Mouse (Mus musculus) myocyte (in vitro differentiated cells): Measurements from ENCODE around the gene Dnah2. TPM values are rescaled to one million over a fixed set of nuclear protein-coding genes. Genes with fewer than 3 reads are reported as not detected.
A peak's percentile ranks its signal among the peaks of the same experiment; 100 is the strongest.

Source experiments
- H3K27me3 ChIP-seq: one replicate; pipeline ENCODE4 v1.6.1; 2011; ENCODE audit not compliant: control insufficient read depth, insufficient read depth, insufficient read length
- H3K36me3 ChIP-seq: one replicate; pipeline ENCODE4 v1.6.1; 2011; ENCODE audit not compliant: control insufficient read depth, insufficient read depth
- H3K4me2 ChIP-seq: one replicate; pipeline ENCODE4 v1.6.1; 2011; ENCODE audit warnings: low read depth, control low read depth
- H3K4me3 ChIP-seq: one replicate; pipeline ENCODE4 v1.5.1; 2011; ENCODE audit warnings: mild to moderate bottlenecking, control low read depth, moderate library complexity
- H3K79me2 ChIP-seq: one replicate; pipeline ENCODE4 v1.6.1; 2011; ENCODE audit not compliant: control insufficient read depth, insufficient read depth
- H3ac ChIP-seq: one replicate; pipeline ENCODE4 v1.6.1; 2011; ENCODE audit not compliant: control insufficient read depth, insufficient read length
- CEBPB ChIP-seq: IDR thresholded peaks from 2 replicates; pipeline ENCODE4 v1.6.1; 2011; ENCODE audit warnings: mild to moderate bottlenecking, moderate library complexity; ENCODE audit not compliant: poor library complexity, insufficient read depth, severe bottlenecking
- E2F4 ChIP-seq: IDR thresholded peaks from one replicate; pipeline ENCODE4 v1.6.1; 2011; ENCODE audit warnings: mild to moderate bottlenecking, control low read depth, moderate library complexity; ENCODE audit not compliant: insufficient read depth
- MAX ChIP-seq: IDR thresholded peaks from one replicate; pipeline ENCODE4 v1.6.1; 2011; ENCODE audit warnings: low read depth, mild to moderate bottlenecking, control low read depth
- MYOD1 ChIP-seq, 3 experiments: IDR thresholded peaks; one replicate each; pipeline ENCODE4 v1.6.1; 2011; ENCODE audit warnings: control low read depth in 2 of 3, low read depth in 2 of 3, mild to moderate bottlenecking in 2 of 3, moderate library complexity in 1 of 3; ENCODE audit not compliant: insufficient read length in 2 of 3, control insufficient read depth in 1 of 3
- MYOG ChIP-seq, 3 experiments: IDR thresholded peaks; one replicate each; pipeline ENCODE4 v1.6.1; 2011; ENCODE audit warnings: control low read depth in 2 of 3, low read depth in 2 of 3, mild to moderate bottlenecking in 2 of 3; ENCODE audit not compliant: insufficient read length in 2 of 3, control insufficient read depth in 1 of 3, insufficient read depth in 1 of 3
- POLR2A ChIP-seq: IDR thresholded peaks from one replicate; pipeline ENCODE4 v1.6.1; 2011; ENCODE audit warnings: low read depth, mild to moderate bottlenecking, control low read depth, moderate library complexity; ENCODE audit not compliant: insufficient read length
- POLR2AphosphoS2 ChIP-seq: IDR thresholded peaks from one replicate; pipeline ENCODE4 v1.6.1; 2011; ENCODE audit warnings: low read depth, control low read depth; ENCODE audit not compliant: insufficient read length
- REST ChIP-seq: IDR thresholded peaks from one replicate; pipeline ENCODE4 v1.6.1; 2011; ENCODE audit warnings: mild to moderate bottlenecking, control low read depth, moderate library complexity; ENCODE audit not compliant: insufficient read depth, insufficient read length
- SRF ChIP-seq: IDR thresholded peaks from one replicate; pipeline ENCODE4 v1.6.1; 2011; ENCODE audit warnings: low read depth; ENCODE audit not compliant: control insufficient read depth, insufficient read length
- TCF12 ChIP-seq: IDR thresholded peaks from one replicate; pipeline ENCODE4 v1.6.1; 2011; ENCODE audit warnings: mild to moderate bottlenecking, control low read depth; ENCODE audit not compliant: poor library complexity, insufficient read depth, severe bottlenecking
- TCF3 ChIP-seq: IDR thresholded peaks from one replicate; pipeline ENCODE4 v1.6.1; 2011; ENCODE audit warnings: low read depth, control low read depth; ENCODE audit not compliant: insufficient read length
- USF1 ChIP-seq: IDR thresholded peaks from one replicate; pipeline ENCODE4 v1.6.1; 2011; ENCODE audit warnings: low read depth, mild to moderate bottlenecking, control low read depth, moderate library complexity
- polyA plus RNA-seq: library from polyadenylated mRNA; unstranded; fragments of >200 nt; fragmentation: generic; extraction: Trizol; gene quantifications from one replicate; pipeline ENCODE4 v1.2.1, GENCODE M21; 2012; ENCODE audit warnings: missing spikeins

Gene Dnah2
- polyA plus RNA-seq, 1 experiment, result 0.24 TPM

DNA sequence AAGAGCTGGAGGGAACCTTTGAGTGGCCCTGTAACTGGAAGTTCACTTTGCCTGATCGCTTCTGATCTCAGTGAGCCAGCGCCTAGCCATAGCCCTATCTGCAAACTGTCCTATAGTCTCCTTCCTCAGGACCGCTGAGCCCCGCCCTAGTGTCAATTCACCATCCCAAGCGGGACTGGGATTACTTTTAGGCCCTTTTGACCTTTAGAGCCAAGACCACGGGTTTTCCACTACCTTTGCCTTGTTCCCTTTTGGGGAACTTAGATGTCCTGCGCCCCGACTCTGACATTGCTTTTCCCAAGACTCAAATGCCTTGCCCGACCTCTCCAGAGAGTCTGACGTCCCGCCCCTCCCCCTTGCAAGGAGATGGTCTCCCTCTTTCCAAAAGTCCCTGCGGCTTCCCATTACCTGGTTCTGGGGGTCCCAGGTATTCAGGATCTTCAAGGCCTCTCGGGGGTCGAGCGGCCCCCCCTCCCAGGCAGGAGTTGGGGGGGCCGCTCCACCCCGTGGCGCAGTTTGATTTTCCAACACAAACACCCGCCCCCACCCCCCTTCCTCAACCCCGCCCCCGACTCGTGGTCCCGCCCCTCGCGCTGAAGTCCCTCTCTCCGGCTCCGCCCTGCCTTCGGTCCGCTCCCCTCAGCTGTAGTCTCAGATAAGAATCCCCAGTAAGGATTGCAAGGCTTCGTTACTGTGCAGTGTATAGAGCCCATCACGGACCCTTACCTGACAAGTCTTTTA lies 128.9 kb downstream of the Dnah2 start:
- H3K36me3 ChIP-seq, result no peaks in the 10 kb centered on the region
- no peaks in the 10 kb centered on the region for H3K79me2 ChIP-seq
- no peak overlapping the region for H3ac ChIP-seq
- H3K27me3 ChIP-seq, result peaks cover 17% of the 10 kb centered on the region
- H3K4me2 ChIP-seq, result peak overlapping the region; percentile 99
- TF ChIP-seq POLR2AphosphoS2 (peak; percentile 61), CEBPB (no peak)
- H3K4me3 ChIP-seq, result peak overlapping the region; percentile 100

GRCm38 (mm10) chr11:69419443-69419812 lies 129.5 kb downstream of the Dnah2 start:
- H3ac ChIP-seq, result no peak overlapping the region
- peaks cover under 1% of the 10 kb centered on the region for H3K79me2 ChIP-seq
- H3K36me3 ChIP-seq, result no peaks in the 10 kb centered on the region
- peaks cover 17% of the 10 kb centered on the region for H3K27me3 ChIP-seq
- peak overlapping the region; percentile 100 for H3K4me3 ChIP-seq
- H3K4me2 ChIP-seq, result peak overlapping the region; percentile 99
- TF ChIP-seq TCF3 (no peak), REST (no peak), POLR2AphosphoS2 (peak; percentile 78), USF1 (no peak)

GRCm38 (mm10) chr11:69418481-69419442 lies 130.1 kb downstream of the Dnah2 start:
- peaks cover 7% of the 10 kb centered on the region for H3K79me2 ChIP-seq
- no peak for TF ChIP-seq REST
- TF ChIP-seq SRF, result no peak
- peak; percentile 96 for TF ChIP-seq POLR2AphosphoS2
- TF ChIP-seq TCF12, result no peak
- peak in 1 of 3 experiments; percentile 2 for TF ChIP-seq MYOG (IDR thresholded peaks at IDR 0.05; ENCODE audit: control insufficient read depth in 1 of 3, insufficient read depth in 1 of 3, insufficient read length in 2 of 3, low read depth in 2 of 3)
- TF ChIP-seq USF1, result peak; percentile 9
- no peak for TF ChIP-seq MAX
- TF ChIP-seq CEBPB, result no peak
- peak; percentile 48 for TF ChIP-seq TCF3
- peak in 1 of 3 experiments; percentile 54 for TF ChIP-seq MYOD1 (IDR thresholded peaks at IDR 0.05; ENCODE audit: control insufficient read depth in 1 of 3, insufficient read length in 2 of 3, low read depth in 2 of 3)
- peak; percentile 76 for TF ChIP-seq POLR2A
- TF ChIP-seq E2F4, result no peak
- peak overlapping the region; percentile 3 for H3ac ChIP-seq
- no peaks in the 10 kb centered on the region for H3K36me3 ChIP-seq
- peaks cover 11% of the 10 kb centered on the region for H3K27me3 ChIP-seq
- peak overlapping the region; percentile 99 for H3K4me2 ChIP-seq
- H3K4me3 ChIP-seq, result peak overlapping the region; percentile 100

DNA sequence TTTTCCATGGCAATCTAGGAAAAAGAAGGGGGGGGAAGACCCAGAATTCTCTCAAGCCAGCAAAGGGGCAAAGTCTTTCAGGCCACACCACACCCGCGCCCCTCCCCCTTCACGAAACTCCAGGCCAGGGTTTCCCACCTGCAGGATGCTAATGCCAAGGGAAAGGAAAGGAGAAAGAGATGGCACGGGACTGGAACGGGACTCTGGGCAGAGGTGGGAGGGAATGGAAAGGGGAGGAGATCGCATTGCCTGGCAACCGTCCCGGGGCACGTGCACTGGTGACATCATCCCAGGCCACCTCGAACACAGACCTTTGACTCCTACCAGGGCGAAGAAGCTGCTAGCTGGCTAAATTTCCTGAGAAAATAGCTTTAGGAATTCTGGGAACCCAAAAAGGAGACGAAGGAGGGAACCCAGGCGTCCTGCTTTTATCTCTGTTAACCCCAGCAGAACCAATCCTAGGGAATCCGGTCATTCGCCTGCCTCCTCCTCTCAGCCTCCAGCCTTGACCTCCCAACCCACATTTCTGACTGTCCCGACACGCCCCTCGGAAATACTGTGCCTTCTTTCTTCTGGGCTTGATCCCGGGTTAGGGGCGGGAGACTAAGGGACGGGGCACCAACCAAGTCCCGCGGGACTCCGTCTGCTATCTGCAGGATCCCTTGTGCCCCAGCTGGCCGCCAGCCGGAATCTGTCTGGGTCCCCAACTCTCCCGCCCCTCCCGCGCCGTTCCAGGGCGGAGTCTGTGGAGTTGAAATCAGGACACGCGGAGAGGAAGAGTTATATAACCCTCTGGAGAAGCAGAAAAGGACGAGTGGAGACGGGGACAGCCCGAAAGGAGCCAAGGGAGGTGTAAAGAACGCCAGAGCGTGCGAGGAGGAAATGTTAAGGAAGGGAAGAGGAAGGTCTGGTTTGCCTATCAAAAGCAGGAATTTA lies 131.2 kb downstream of the Dnah2 start:
- peak; percentile 73 for TF ChIP-seq MAX
- TF ChIP-seq MYOG (IDR thresholded peaks at IDR 0.05; ENCODE audit: control insufficient read depth in 1 of 3, insufficient read depth in 1 of 3, insufficient read length in 2 of 3, low read depth in 2 of 3), result peak in 2 of 3 experiments; percentile 2 to 65
- peak; percentile 96 for TF ChIP-seq POLR2AphosphoS2
- TF ChIP-seq TCF12, result no peak
- 0 out of 2 replicates have a peak, but pooled peaks have one; percentile 1 for TF ChIP-seq CEBPB
- peak; percentile 71 for TF ChIP-seq SRF
- TF ChIP-seq E2F4, result no peak
- no peak for TF ChIP-seq REST
- TF ChIP-seq POLR2A, result peak; percentile 73
- TF ChIP-seq USF1, result peak; percentile 89
- no peak for TF ChIP-seq TCF3
- peak in 2 of 3 experiments; percentile 40 to 45 for TF ChIP-seq MYOD1 (IDR thresholded peaks at IDR 0.05; ENCODE audit: control insufficient read depth in 1 of 3, insufficient read length in 2 of 3, low read depth in 2 of 3)
- H3K27me3 ChIP-seq, result peaks cover 5% of the 10 kb centered on the region
- peaks cover 10% of the 10 kb centered on the region for H3K36me3 ChIP-seq
- peak overlapping the region; percentile 3 for H3ac ChIP-seq
- peak overlapping the region; percentile 98 for H3K4me2 ChIP-seq
- H3K4me3 ChIP-seq, result peak overlapping the region; percentile 100
- H3K79me2 ChIP-seq, result peaks cover 17% of the 10 kb centered on the region
